Mouse (Mus musculus) stomach, postnatal 0 days (tissue): ENCODE data around the gene Oprd1. TPM values are rescaled to one million over a fixed set of nuclear protein-coding genes. Genes with fewer than 3 reads are reported as not detected.
A peak's percentile ranks its signal among the peaks of the same experiment; 100 is the strongest.

Experiments used
- ATAC-seq: fragments of 200-750 bp; cut with Nextera tagmentation; 2 replicates; pipeline ENCODE4 v1.8.0; 2017; ENCODE audit not compliant: low FRiP score, low TSS enrichment
- DNase-seq: peaks from one replicate; pipeline ENCODE4 v3.0.0-alpha.2; 2016; ENCODE audit warnings: low spot score
- H3K27ac ChIP-seq: fragments of 300-500 bp; sonication (generic); replicated peaks from 2 replicates; pipeline ENCODE4 v1.5.1; 2014; ENCODE audit warnings: mild to moderate bottlenecking, control low read depth
- H3K27me3 ChIP-seq: fragments of 300-500 bp; sonication (generic); 2 replicates; pipeline ENCODE4 v1.6.1; 2014; ENCODE audit warnings: low read length; ENCODE audit not compliant: control insufficient read depth, insufficient read depth
- H3K36me3 ChIP-seq: fragments of 300-500 bp; sonication (generic); 2 replicates; pipeline ENCODE4 v1.6.1; 2014; ENCODE audit warnings: low read length, mixed read lengths; ENCODE audit not compliant: control insufficient read depth, insufficient read depth
- H3K4me1 ChIP-seq: fragments of 300-500 bp; sonication (generic); replicated peaks from 2 replicates; pipeline ENCODE4 v1.6.1; 2014; ENCODE audit warnings: antibody characterized with exemption; ENCODE audit not compliant: control insufficient read depth, insufficient read depth
- H3K4me2 ChIP-seq: fragments of 300-500 bp; sonication (generic); replicated peaks from 2 replicates; pipeline ENCODE4 v1.6.1; 2014; ENCODE audit warnings: low read depth, mild to moderate bottlenecking, control low read depth, moderate library complexity
- H3K4me3 ChIP-seq: fragments of 300-500 bp; sonication (generic); 2 replicates; pipeline ENCODE4 v1.5.1; 2014; ENCODE audit warnings: low read depth, low read length, control low read depth
- H3K9ac ChIP-seq: fragments of 300-500 bp; sonication (generic); 2 replicates; pipeline ENCODE4 v1.6.1; 2014; ENCODE audit warnings: mild to moderate bottlenecking, low read length, control low read depth, mixed read lengths
- H3K9me3 ChIP-seq: fragments of 300-500 bp; sonication (generic); 2 replicates; pipeline ENCODE4 v1.6.1; 2016; ENCODE audit warnings: low read length; ENCODE audit not compliant: control insufficient read depth
- CTCF ChIP-seq: IDR thresholded peaks from 2 replicates; pipeline ENCODE4 v1.5.1; 2016; ENCODE audit warnings: antibody characterized with exemption, low read depth, mild to moderate bottlenecking, moderate library complexity
- EP300 ChIP-seq: optimal IDR thresholded peaks from 2 replicates; pipeline ENCODE3; 2016; ENCODE audit warnings: antibody characterized with exemption
- WGBS: fragments of 180-500 bp; shearing (Covaris S2); extraction: QIAGEN DNeasy Blood & Tissue Kit; methylation state at CpG from one replicate; pipeline ENCODE4 v1.1.7; 2014; 5-methylcytosine and 5-hydroxymethylcytosine counted together
- polyA plus RNA-seq: library from polyadenylated mRNA; unstranded; fragments of >200 nt; fragmentation: Nextera tagmentation; extraction: Ambion mirVana; gene quantifications from 2 replicates; pipeline ENCODE4 v1.2.1, GENCODE M21; 2015

Oprd1 gene
- polyA plus RNA-seq, 1 experiment from 2014 or later, result 0.04 TPM

DNA sequence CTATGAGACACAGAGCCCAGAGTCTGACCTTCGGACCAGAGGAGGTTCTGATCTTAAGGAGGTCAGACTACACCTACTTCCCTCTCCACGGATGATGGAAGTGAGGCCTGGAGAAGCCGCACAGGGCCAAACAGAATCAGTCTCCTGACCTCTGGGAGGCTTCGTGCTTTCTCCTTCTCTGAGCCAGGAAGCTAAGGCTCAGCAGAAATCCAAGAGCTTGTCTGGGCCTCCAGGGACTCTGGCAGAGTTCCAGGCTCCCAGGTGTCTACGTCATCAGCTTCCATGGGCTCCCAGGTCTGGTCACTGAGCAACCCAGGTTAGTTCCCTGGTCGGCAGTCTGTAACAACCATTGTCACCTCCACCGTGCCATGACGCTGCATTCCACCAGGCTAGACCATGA is 17.2 kb downstream of the Oprd1 start:
- Histone ChIP-seq H3K4me2 (no peak overlapping the region), H3K36me3 (no peaks in the 10 kb centered on the region), H3K4me1 (no peaks in the 10 kb centered on the region), H3K9ac (no peak overlapping the region), H3K27me3 (no peaks in the 10 kb centered on the region), H3K27ac (no peak overlapping the region), H3K9me3 (no peaks in the 10 kb centered on the region), H3K4me3 (no peak overlapping the region)
- WGBS, result 73% methylated on average over 8 of the region's 8 CpGs
- ATAC-seq (no peak), DNase-seq (no peak)
- TF ChIP-seq CTCF (no peak), EP300 (no peak)

DNA sequence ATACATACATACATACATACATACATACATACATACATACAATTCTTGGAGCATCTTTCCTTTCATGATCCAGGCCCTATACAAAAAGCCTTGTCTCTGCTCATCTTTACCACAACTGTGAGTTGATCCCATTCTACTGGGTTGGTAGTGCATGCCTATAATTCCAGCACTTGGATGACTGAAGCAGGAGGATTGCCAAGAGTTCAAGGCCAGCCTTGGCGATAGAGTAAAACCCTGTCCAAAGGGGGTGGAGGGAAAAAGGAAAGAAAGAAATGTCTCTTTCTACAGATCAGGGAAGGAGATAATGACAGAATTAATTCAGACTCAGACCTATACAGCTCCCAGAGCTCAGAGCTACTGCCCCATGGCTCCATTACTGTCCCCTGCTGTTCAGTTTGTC is 21.1 kb downstream of the Oprd1 start:
- no peaks in the 10 kb centered on the region for H3K27me3 ChIP-seq
- no peak for DNase-seq
- H3K4me1 ChIP-seq, result no peaks in the 10 kb centered on the region
- H3K9me3 ChIP-seq, result no peaks in the 10 kb centered on the region
- H3K36me3 ChIP-seq, result no peaks in the 10 kb centered on the region
- no peak overlapping the region for H3K4me2 ChIP-seq
- H3K9ac ChIP-seq, result no peak overlapping the region
- TF ChIP-seq EP300 (no peak), CTCF (no peak)
- 68% methylated on average over 1 of the region's 1 CpGs for WGBS
- no peak for ATAC-seq
- H3K27ac ChIP-seq, result no peak overlapping the region
- H3K4me3 ChIP-seq, result no peak overlapping the region

DNA sequence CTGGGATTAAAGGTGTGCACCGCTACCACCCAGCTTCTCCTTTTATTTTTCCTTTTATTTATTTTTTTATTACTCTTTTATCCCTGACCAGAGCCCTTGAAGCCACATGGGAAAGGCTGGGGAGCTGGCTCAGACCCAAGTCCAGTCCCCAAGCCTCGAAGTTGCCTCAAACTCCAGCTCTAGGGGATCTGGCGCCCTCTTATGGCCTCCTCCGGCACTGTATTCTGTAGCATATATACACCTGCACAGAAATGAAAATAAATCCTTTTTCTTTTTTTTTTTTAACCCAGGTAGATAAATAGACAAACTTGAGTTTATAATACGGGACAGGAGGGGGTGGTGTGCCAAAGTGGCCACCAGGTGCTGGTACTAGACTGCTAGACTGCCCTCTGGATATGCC is 22.6 kb downstream of the Oprd1 start:
- no peak overlapping the region for H3K27ac ChIP-seq
- H3K36me3 ChIP-seq, result no peaks in the 10 kb centered on the region
- no peak overlapping the region for H3K9ac ChIP-seq
- no peaks in the 10 kb centered on the region for H3K4me1 ChIP-seq
- ATAC-seq, result no peak
- 78% methylated on average over 5 of the region's 5 CpGs for WGBS
- TF ChIP-seq EP300 (no peak), CTCF (peak; percentile 48)
- no peak for DNase-seq
- H3K4me2 ChIP-seq, result no peak overlapping the region
- no peaks in the 10 kb centered on the region for H3K27me3 ChIP-seq
- H3K9me3 ChIP-seq, result no peaks in the 10 kb centered on the region
- no peak overlapping the region for H3K4me3 ChIP-seq

DNA sequence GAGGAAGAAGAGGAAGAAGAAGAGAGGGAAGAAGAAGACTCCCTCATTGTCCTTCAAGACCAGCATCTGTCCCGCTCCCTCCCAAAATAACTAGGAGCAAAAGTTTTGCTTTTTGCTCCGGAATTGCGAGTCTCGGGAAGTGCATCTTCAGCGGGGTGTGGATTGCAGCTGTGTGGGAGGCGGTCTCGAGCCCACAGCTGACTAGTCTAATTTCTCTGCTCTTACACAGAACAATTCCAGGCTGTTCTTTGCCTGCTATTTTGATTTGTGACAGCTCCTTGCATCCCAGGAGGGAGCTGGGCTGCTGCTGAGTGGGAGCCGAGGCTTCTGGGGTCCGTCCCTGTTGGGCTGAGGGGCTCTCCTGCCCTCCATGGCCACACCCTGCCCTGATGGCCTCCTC is 24.7 kb downstream of the Oprd1 start:
- 61% methylated on average over 9 of the region's 9 CpGs for WGBS
- no peak for DNase-seq

DNA sequence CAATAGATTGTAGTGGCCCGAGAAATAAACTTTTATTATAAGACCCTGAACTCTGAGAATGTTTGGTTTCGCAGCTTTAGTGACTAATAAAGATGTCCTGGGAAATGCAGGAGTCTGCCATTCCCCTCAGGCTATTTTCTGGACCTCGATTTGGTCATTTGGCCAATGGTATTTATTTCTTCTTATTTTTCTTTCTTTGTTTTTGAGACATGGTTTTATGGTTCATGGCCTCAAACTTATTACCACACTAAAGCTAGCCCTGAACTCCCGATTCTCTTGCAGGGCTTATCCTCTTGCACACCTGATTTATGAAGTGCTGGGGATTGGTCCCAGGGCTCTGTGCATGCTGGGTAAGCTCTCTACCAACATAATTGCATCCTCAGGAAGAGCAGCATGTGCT is 28.0 kb downstream of the Oprd1 start:
- DNase-seq (no peak), ATAC-seq (no peak)
- Histone ChIP-seq H3K4me1 (no peaks in the 10 kb centered on the region), H3K4me2 (no peak overlapping the region), H3K27ac (no peak overlapping the region), H3K9ac (no peak overlapping the region), H3K27me3 (no peaks in the 10 kb centered on the region), H3K9me3 (no peaks in the 10 kb centered on the region), H3K36me3 (no peaks in the 10 kb centered on the region), H3K4me3 (no peak overlapping the region)
- WGBS, result 76% methylated on average over 4 of the region's 4 CpGs
- TF ChIP-seq CTCF (no peak), EP300 (no peak)

More for the DNA sequence above, 24.7 kb downstream of the Oprd1 start:
- H3K4me2 ChIP-seq, result no peak overlapping the region
- H3K36me3 ChIP-seq, result no peaks in the 10 kb centered on the region
- ATAC-seq, result no peak
- H3K27me3 ChIP-seq, result no peaks in the 10 kb centered on the region
- no peak overlapping the region for H3K4me3 ChIP-seq
- no peaks in the 10 kb centered on the region for H3K4me1 ChIP-seq
- H3K9ac ChIP-seq, result no peak overlapping the region
- H3K27ac ChIP-seq, result no peak overlapping the region
- TF ChIP-seq CTCF, result no peak
- no peaks in the 10 kb centered on the region for H3K9me3 ChIP-seq

DNA sequence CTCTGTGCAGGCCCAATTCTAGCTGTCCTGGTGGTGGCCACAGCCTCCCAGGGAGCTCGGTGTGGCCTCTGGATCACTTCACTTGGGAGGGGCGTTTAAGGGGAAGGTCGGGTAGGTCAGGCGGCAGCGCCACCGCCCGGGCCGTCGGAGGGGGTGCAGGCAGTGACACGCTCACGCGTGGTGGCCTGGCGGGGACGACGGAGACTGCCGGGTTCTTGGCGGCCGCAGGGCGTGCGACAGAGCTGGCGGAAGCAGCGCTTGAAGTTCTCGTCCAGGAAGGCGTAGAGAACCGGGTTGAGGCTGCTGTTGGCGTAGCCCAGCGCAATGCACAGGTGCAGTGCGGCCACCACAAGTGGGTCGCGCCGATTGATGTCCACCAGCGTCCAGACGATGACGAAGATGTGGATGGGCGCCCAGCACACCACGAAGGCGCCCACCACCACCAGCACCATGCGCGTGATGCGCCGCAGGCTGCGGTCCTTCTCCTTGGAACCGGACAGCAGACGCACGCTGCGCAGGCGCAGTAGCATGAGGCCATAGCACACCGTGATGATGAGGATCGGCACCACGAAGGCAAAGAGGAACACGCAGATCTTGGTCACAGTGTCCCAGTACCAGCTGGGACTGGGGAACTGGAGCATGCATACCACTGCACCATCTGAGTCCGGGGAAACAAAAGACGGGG is 30.7 kb downstream of the Oprd1 start:
- WGBS, result 33% methylated on average over 53 of the region's 53 CpGs
- Histone ChIP-seq H3K27ac (no peak overlapping the region), H3K36me3 (no peaks in the 10 kb centered on the region), H3K4me3 (peak overlapping the region; percentile 29), H3K27me3 (no peaks in the 10 kb centered on the region), H3K4me1 (no peaks in the 10 kb centered on the region), H3K4me2 (peak overlapping the region; percentile 52), H3K9me3 (no peaks in the 10 kb centered on the region), H3K9ac (peak overlapping the region; percentile 38; the same call in 1 of the 2 replicates)
- TF ChIP-seq CTCF, result peak; percentile 41
- no peak for TF ChIP-seq EP300
- peak; percentile 60 for DNase-seq
- peak; percentile 53 for ATAC-seq
